In the genomic region with DNA sequence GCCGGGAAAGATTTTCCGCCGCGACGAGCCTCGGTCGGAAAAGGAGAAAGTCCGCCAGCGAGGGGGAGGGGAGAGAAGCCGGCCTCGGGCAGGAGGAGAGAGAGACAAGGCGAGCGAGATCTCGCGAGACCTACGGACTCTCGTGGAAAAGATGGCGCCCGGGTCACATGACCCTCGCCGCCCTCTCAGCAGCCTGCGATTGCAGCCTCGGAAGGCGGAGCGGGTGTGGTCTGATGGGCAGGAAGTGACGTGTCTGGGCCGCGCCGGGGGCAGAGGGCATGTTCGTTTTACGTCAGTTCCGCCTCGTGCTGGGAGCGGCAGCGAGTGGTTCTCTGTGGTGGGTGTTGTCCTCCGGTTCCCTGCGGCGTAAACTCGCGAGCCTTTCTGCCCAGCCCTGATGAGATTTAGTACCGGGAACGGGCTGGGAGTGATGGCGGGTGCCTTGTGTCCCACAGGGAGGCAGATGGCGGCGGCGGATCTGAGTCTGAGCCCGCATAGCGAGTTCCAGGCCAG, we compare ENCODE assay signal across 8 mouse cellular contexts. TPM values are rescaled to one million over a fixed set of nuclear protein-coding genes. Genes with fewer than 3 reads are reported as not detected.
DNase-seq lines count a peak whose midpoint lies in the region; ATAC-seq and TF ChIP-seq lines count a peak whose summit lies in the region.

A gene (minus strand): TSS at position 84 of the 513 bp plus-strand sequence.

- peak; percentile 96 for ATAC-seq in frontal cortex, adult (ENCODE audit: low TSS enrichment)
- ATAC-seq in lung, postnatal 0 days: peak; percentile 97

- H3K4me1 ChIP-seq in hindbrain, embryonic 10.5 days (replicated peaks): peaks cover 28% of the 10 kb centered on the region
- H3K4me1 ChIP-seq in lung, postnatal 0 days (ENCODE audit: insufficient read depth, low read depth, low read length): peaks cover 8% of the 10 kb centered on the region; the same call in 1 of the 2 replicates

- H3K9ac ChIP-seq in lung, postnatal 0 days (replicated peaks; ENCODE audit: low read depth): peak within 1 kb of the TSS; percentile 99

- TF ChIP-seq CTCF in lung, postnatal 0 days (IDR thresholded peaks at IDR 0.05): no peak

- no peaks in the 10 kb centered on the region for H3K9me3 ChIP-seq in hindbrain, embryonic 10.5 days
- no peaks in the 10 kb centered on the region for H3K9me3 ChIP-seq in lung, postnatal 0 days (ENCODE audit: low read length)

- peak within 1 kb of the TSS; percentile 73 for H3K4me2 ChIP-seq in lung, postnatal 0 days (replicated peaks; ENCODE audit: low read depth, low read length)

- H3K27me3 ChIP-seq in hindbrain, embryonic 10.5 days (ENCODE audit: insufficient read depth, poor library complexity, severe bottlenecking): no peaks in the 10 kb centered on the region
- no peaks in the 10 kb centered on the region for H3K27me3 ChIP-seq in lung, postnatal 0 days (replicated peaks; ENCODE audit: insufficient read depth, low read length)

- peaks cover 36% of the 10 kb centered on the region for H3K36me3 ChIP-seq in hindbrain, embryonic 10.5 days
- H3K36me3 ChIP-seq in lung, postnatal 0 days (ENCODE audit: insufficient read depth, low read length): peaks cover 25% of the 10 kb centered on the region; the same call in 1 of the 2 replicates

- peak; percentile 100 for DNase-seq in MN1 (ENCODE audit: low spot score)
- DNase-seq in cerebellum, adult 9-10 months: peak; percentile 99
- DNase-seq in hindbrain, embryonic 10.5 days (ENCODE audit: low spot score): peak; percentile 100
- peak; percentile 100 for DNase-seq in layer of hippocampus, adult 9-11 months
- peak; percentile 100 for DNase-seq in lung, postnatal 0 days (ENCODE audit: low spot score)
- peak; percentile 95 for DNase-seq in ovary, postnatal 14 days (ENCODE audit: low spot score)
- DNase-seq in thymus, postnatal 14 days: peak; percentile 99

- under 1% methylated on average over 48 of the region's 48 CpGs for WGBS in hindbrain, embryonic 10.5 days
- 1% methylated on average over 47 of the region's 48 CpGs for WGBS in lung, postnatal 0 days

- H3K27ac ChIP-seq in hindbrain, embryonic 10.5 days: peak within 1 kb of the TSS; percentile 95
- peak within 1 kb of the TSS; percentile 100 for H3K27ac ChIP-seq in lung, postnatal 0 days (ENCODE audit: low read length)

- H3K4me3 ChIP-seq in hindbrain, embryonic 10.5 days: peak within 1 kb of the TSS; percentile 84
- H3K4me3 ChIP-seq in lung, postnatal 0 days (ENCODE audit: low read depth, low read length): peak within 1 kb of the TSS; percentile 97

- TF ChIP-seq EP300 in lung, postnatal 0 days (IDR thresholded peaks at IDR 0.05): 0 out of 2 replicates have a peak, but pooled peaks have one; percentile 64

RNA-seq across cellular contexts. Expression of the gene that starts here (rescaled TPM):
- polyA plus RNA-seq in hindbrain, embryonic 10.5 days (2016; fragmentation: Nextera tagmentation; extraction: Ambion mirVana): 36.4 and 43.6 TPM in 2 replicates
- polyA plus RNA-seq in lung, postnatal 0 days (2015; fragmentation: Nextera tagmentation; extraction: Ambion mirVana): 35.8 and 40.0 TPM in 2 replicates

Comparison
In these comparisons a context has a peak if more than half of its experiments do, and no peak if none do; other contexts are left out.
1. Peak in every context shown above with its lines: DNase-seq, ATAC-seq, H3K4me3 ChIP-seq and H3K27ac ChIP-seq.